Mouse (Mus musculus): Measurements from ENCODE around the gene Sacm1l. TPM values are rescaled to one million over a fixed set of nuclear protein-coding genes. Genes with fewer than 3 reads are reported as not detected.

The Sacm1l gene
- 4.1 and 6.2 TPM in 2 replicates for polyA plus RNA-seq (2012)

DNA sequence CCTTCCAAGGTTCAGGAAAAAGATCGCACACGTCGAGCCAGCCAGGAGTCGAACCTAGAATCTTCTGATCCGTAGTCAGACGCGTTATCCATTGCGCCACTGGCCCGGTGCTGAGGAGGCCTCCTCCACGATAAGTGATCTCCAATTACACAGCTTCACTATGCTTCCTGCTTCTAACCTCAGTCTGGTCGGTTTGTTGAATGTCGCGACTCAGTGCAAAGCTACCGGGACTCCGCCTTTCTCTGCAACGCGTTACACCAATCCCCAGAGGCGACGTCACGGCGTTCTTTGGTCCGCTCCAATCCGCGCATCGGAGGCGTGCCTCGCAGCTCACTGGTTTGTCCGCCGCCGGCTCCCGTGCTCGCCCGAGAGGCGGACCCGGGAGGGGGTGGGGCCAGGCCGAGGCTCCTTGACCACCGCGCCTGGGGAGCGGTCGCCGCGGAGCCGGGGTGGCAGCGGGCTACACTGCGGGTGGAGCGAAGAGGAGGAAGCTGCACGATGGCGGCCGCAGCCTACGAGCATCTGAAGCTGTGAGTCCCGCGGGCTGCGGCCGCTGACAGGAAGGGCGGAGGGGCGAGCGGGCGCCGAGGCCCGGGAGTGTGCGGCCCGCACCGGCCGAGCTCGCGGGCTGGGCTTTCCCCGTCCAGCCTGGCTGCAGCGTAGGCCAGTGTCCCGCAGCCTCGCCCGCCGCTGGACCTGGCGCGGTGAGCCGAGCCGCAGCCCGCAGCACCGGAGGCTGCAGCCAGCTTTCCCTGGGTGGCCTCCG is at the start of gene Sacm1l:
Sacm1l (plus strand) TSS at position 368 of the 766 bp plus-strand sequence.
- TF ChIP-seq GATA1 (IDR thresholded peaks at IDR 0.05; ENCODE audit: low read length), result no peak

DNA sequence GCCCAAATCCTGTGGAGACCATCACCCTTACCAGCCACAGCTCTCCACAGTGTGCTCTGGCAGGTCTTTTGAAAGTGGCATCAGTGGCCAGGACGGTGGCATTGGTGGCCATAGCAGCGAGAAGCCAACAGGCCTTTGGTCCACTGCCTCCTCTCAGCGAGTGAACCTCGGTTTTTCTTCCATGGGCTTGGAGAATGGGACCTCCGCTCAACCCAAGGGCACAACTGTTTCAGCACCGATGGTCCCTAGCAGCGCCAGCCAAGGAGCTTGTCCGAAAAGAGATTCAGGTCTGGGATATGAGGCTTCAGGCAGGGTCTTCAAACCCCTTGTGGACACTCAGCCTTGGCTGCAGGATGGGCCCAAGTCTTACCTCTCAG is 49.7 kb upstream of the Sacm1l start:
- TF ChIP-seq GATA1 (IDR thresholded peaks at IDR 0.05; ENCODE audit: low read length), result no peak

DNA sequence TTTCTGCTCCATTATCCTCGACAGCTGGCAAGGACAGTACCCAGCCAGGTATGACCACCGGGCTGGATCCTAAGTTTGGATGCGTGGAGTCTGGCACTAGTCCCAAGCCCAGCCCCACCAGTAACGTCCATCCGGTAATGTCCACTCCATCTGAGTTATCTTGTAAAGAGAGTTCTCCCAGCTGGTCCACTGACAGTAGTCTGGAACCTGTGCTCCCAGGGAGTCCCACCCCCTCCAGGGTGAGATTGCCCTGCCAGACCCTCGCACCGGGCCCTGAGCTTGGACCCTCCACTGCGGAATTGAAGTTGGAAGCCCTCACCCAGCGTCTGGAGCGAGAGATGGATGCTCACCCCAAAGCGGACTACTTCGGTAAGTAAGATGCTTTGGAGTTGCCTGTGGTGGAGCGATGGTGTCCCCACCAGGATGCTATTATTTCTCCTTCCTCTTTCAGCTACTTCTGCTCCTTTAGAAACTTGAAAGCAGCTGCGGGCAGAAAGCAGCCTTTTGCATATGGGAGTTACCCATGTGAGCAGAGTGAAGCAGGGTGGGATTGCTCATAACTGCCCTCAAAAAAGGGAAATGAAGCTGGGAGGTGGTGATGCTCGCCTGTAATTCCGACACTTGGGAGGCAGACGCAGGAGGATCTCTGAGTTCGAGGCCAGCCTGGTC is 49.2 kb upstream of the Sacm1l start:
- TF ChIP-seq GATA1 (IDR thresholded peaks at IDR 0.05; ENCODE audit: low read length), result no peak

DNA sequence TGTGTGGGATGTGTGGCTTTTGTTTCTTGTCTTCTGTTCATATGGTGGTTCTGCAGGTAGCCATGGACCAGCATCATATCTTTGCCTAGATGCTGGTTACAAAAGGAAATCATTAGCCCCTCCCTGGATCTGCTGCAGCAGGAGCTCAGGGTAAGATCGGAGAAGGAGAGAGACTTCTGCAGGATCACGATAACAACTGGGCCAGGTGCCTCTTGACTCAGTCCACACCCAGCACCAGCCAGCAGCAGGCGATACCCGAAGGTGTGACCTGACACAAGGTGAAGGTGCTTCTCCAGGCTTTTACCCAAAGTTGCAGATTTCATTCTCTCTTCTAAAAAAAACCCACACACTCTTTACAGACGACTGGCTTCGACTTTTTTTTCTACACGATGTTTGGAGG is 48.4 kb upstream of the Sacm1l start:
- no peak for TF ChIP-seq GATA1 (IDR thresholded peaks at IDR 0.05; ENCODE audit: low read length)

DNA sequence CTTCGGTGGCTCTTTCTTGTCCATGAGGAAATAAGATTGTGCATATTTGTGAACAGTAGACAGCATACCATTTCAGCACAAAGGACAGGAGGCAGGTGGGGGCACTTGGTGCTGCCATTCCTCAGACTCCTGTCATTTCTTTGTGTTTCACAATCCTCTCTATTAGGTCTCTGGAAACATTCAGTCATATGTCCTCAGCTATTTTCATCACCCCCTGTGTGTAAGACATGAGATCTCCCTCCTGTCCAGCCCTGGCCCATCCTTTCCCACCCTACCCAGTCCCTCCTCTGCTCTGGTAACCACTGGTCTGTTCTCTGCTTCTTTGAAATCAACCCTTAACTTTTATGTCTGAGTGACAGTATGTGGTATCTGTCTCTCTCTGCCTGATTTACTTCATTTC is 46.0 kb upstream of the Sacm1l start:
- no peak for TF ChIP-seq GATA1 (IDR thresholded peaks at IDR 0.05; ENCODE audit: low read length)

DNA sequence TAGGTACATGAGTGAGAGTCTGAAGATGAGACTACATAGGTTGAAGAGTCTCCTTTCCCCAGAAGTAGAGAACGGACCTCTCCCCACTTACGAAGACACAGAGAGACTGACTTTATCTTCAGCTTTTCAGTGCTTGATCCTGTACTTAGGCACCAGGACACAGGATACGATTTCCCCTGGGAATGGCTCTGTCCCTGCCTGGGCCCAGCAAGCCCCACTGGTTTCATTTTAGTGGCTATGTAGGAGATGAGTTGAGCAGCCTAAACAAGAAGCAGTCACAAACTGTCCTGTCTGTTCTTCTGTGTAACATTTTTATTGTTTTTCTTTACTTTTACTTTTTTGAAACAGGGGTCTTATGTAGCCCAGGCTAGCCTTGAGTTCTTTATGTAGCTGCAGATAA is 44.7 kb upstream of the Sacm1l start:
- TF ChIP-seq GATA1 (IDR thresholded peaks at IDR 0.05; ENCODE audit: low read length), result no peak

DNA sequence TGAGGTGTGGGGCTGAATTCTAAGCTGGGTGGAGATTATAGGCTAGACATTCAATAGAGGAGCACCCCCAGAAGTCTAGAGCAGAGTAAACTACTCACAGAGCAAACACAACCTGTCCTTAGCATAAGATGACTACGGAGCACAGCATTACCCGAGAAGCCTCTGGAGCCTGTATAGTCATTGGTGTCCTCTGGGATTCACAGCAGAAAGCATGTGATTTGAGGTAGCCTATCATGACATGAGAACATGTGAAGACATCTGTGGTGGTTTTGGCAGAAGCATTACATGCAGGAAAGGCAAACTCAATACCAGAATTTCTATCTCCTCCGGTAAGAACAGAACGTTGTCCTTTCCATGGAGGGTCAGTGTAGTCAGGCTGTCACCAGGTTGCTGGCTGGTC is 44.0 kb upstream of the Sacm1l start:
- no peak for TF ChIP-seq GATA1 (IDR thresholded peaks at IDR 0.05; ENCODE audit: low read length)

DNA sequence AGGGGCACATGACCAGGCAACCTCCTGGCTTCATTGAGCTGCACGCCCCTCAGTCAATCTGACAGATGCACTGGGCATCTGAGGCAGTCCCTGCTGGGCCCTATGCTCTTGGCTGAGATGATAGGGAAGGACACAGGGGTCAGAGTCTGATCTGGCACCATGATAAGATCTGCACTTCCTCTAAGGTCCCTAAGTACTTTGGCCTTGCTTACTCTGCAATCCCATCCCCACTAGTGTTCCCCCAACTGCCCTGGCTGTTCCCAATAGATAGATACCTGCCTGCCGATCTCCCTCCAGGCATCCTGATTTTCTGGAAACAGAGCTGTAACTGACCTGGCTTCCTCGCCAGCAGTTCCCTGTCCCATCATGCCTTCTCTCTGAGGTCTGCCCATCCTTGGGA is 42.9 kb upstream of the Sacm1l start:
- TF ChIP-seq GATA1 (IDR thresholded peaks at IDR 0.05; ENCODE audit: low read length), result no peak

DNA sequence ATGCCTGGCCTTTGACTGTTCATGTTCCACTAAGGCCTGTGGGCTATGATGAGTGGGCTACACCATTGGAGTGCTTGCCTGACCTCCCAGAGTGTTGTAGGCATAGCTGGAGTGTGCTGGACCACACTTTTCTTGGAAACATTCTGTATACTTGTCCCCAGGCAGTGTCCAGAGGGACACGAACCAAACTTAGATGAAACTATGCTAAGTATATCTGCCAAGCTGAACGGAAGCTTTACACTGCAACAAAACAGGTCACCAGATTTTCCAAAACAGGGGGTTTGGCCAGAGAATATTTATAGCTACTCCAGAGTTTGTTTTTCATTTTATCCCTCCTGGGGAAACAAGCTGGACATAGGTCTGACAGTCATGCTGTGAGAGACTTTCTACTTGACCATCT is 40.5 kb upstream of the Sacm1l start:
- TF ChIP-seq GATA1 (IDR thresholded peaks at IDR 0.05; ENCODE audit: low read length), result no peak

DNA sequence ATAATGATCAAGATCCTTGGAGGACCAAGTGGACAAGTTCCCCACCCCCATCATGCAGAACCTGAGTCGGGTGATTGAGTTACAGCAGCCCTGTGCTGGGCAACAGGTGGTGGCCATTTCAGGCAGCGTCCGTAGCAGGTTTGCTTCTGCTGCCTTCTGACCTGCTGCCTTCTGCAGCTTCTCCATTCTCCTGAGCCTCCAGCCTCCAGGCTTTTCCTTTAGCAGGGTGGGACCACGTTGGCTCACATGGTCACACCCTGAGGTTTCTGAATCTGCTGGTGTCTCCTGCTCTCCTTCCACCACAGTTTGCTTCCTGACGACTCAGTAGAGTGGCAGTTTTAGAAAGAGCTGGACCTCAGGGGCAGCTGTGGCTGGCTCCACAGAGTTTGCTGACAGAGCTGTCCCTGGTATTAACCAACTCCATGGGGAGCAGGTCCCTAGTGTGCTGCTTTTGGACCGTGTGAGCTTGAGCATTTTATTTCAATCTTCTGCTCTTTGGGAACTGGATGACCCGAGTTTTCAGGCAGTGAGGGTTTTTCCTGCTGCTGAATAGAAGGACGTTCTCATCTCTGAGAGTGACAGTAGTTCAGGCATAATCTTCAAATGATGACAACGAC is 39.7 kb upstream of the Sacm1l start:
- TF ChIP-seq GATA1 (IDR thresholded peaks at IDR 0.05; ENCODE audit: low read length), result no peak

DNA sequence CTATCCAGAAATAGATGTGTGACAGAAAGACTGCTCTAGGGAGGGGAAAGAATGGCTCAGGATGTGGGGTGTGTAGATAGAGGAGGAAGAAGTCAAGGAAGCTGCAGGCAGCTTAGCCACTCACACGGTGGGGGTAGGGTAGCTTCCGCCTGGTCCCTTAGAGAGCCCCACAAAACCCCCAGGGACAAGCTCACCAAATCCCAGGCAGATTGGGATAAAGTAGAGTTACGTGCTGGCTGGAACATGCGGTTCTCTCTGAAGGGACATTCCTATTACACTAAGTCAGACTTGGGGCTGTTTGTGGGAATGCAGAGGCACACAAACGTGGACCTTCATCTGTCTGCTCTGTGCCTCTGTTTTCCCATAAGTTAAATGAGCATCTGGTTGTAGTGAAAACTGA is 38.6 kb upstream of the Sacm1l start:
- TF ChIP-seq GATA1 (IDR thresholded peaks at IDR 0.05; ENCODE audit: low read length), result no peak

DNA sequence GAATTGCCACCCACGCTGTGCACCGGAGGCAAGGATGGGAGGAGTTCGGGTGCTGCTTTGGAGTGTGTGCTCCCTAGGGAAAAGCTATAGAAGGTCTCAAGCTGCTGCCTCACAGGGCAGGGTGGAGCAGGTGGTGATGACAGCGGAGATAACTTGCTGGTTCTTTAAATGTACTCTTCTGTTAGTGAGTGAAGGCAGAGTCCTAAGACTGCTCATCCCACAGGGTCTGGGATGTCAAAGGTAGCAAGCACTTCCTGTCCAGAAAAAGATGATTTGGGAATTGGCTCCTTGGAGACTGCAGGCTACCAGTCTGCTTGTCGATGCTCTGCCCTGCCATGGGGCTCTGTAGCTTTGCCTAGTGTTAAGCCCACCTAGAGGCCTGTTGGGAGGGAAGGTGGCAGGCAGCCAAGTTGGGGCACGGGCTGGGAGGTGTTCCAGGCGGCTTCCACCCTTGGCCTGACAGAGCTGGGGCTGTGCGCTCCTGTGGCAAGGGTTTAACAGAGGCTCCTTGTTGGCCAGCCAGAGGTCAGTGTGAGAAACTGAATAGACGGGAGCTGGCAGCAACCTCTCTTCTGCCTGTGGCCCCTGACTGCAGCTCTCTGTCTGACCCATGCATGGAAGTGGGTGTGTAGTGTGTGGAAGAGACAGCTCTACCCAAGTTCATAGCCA is 37.5 kb upstream of the Sacm1l start:
- no peak for TF ChIP-seq GATA1 (IDR thresholded peaks at IDR 0.05; ENCODE audit: low read length)

DNA sequence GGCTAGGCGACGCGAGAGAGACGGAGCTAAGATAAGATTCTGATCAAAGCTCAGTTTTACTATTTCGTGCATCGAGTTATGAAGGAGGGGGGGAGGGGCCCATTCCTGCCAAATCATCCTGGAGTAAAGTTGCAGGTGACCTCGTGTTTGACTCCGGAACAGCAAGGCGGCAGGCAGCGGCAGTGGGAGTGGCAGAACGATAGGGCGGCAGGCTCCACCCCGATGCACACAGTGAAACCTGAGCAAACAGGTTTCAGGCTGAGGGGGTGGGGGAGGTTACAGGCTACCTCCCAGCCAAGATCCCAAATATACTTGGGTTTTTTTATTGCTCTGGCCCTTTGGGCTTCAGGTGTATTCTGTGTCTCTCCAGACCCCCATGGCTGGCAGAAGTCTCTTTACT is 32.9 kb upstream of the Sacm1l start:
- TF ChIP-seq GATA1 (IDR thresholded peaks at IDR 0.05; ENCODE audit: low read length), result no peak

DNA sequence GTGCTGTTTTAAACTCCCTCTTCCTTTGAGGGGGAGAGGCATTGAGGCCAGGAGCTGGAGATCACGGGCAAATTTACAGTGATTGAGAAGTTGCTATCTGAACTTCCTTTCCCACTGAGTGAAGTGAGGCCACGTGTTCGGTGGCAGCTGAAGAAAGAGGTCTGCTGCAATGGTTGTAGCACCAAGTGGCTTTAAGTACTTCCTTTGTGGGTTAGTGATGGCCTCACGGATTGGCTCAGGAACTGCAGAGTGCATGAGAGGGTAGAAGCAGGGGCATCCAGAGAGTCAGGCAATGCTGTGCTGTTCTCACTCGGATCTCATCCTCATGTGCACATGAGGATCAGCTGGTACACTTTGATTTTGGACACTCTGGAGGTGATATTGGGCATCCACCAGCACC is 31.7 kb upstream of the Sacm1l start:
- TF ChIP-seq GATA1 (IDR thresholded peaks at IDR 0.05; ENCODE audit: low read length), result no peak

DNA sequence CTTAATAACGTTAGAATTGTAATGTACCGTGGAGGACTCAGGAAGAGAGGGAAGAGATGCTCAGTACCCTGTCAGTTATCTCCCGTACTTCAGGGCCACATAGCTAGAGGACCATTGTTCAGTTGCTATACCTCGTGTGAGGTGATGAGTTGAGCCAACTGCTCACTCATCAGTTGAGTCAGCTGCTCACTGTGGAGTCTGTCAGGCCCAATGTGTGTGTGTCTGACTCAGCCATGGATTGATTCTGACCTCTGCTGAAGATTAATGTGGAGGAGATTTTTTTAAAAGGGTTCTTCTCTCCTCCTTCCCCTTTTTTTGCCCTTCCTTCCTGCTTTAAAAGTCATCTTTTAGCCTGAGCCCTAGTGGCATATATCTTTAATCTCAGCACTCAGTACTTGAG is 29.1 kb upstream of the Sacm1l start:
- TF ChIP-seq GATA1 (IDR thresholded peaks at IDR 0.05; ENCODE audit: low read length), result no peak

DNA sequence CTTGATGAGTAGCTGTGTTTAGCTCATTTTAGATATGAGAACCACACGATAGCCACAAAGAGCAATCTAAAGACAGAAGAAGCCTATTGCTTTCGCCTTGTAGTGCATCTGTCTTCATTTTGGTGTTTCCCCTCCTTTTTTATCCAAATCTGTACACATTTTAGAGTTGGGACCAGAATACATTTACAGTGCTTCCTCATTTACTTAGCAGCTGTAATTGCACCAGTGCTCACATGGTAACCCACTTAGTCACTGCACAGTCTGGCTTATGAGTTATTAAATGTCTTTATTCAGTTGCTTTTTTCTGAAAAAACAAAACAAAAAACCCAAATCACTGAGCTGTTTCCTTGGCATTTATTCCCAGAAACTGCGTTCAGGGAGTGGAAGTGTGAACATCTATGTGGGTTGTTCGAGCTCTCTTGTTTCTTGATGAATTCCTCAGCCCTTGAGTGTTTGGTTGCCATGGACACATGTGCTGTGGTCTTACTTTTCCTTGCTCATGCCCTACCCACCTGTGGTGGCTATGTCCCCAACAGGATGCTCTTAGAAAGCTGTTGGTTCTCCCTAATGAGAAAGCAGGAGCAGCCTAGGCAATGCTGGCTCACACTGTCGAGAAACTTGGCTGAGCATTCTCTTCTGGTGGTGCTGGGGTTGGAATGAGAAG is 26.3 kb upstream of the Sacm1l start:
- no peak for TF ChIP-seq GATA1 (IDR thresholded peaks at IDR 0.05; ENCODE audit: low read length)

Data from G1E-ER4 (cell line).